Mouse (Mus musculus) neural tube, embryonic 15.5 days (tissue): ENCODE results near the gene Iqschfp. TPM values are rescaled to one million over a fixed set of nuclear protein-coding genes. Genes with fewer than 3 reads are reported as not detected.

ENCODE experiments used
- ATAC-seq: fragments of 200-750 bp; cut with Nextera tagmentation; 2 replicates; pipeline ENCODE4 v1.8.0; 2017; ENCODE audit warnings: mild to moderate bottlenecking, moderate TSS enrichment, moderate library complexity; ENCODE audit not compliant: low FRiP score
- H3K27ac ChIP-seq: fragments of 300-500 bp; sonication (generic); replicated peaks from 2 replicates; pipeline ENCODE4 v1.5.1; 2015; ENCODE audit warnings: mild to moderate bottlenecking, inconsistent platforms
- H3K27me3 ChIP-seq: fragments of 300-500 bp; sonication (generic); replicated peaks from 2 replicates; pipeline ENCODE4 v1.6.1; 2015; ENCODE audit warnings: inconsistent platforms
- H3K36me3 ChIP-seq: fragments of 300-500 bp; sonication (generic); 2 replicates; pipeline ENCODE4 v1.6.1; 2015; ENCODE audit warnings: inconsistent platforms
- H3K4me1 ChIP-seq: fragments of 300-500 bp; sonication (generic); 2 replicates; pipeline ENCODE4 v1.6.1; 2015; ENCODE audit warnings: inconsistent platforms
- H3K4me2 ChIP-seq: fragments of 300-500 bp; sonication (generic); 2 replicates; pipeline ENCODE4 v1.6.1; 2015; ENCODE audit warnings: inconsistent platforms, mild to moderate bottlenecking, moderate library complexity
- H3K4me3 ChIP-seq: fragments of 300-500 bp; sonication (generic); replicated peaks from 2 replicates; pipeline ENCODE4 v1.5.1; 2015; ENCODE audit warnings: mild to moderate bottlenecking, inconsistent platforms
- H3K9ac ChIP-seq: fragments of 300-500 bp; sonication (generic); replicated peaks from 2 replicates; pipeline ENCODE4 v1.6.1; 2015; ENCODE audit warnings: mild to moderate bottlenecking, inconsistent platforms
- H3K9me3 ChIP-seq: fragments of 300-500 bp; sonication (generic); replicated peaks from 2 replicates; pipeline ENCODE4 v1.6.1; 2016; ENCODE audit warnings: inconsistent platforms
- WGBS: fragments of 180-500 bp; shearing (Covaris S2); methylation state at CpG from one replicate; pipeline ENCODE4 v1.1.7; 2015; ENCODE audit warnings: mixed read lengths; 5-methylcytosine and 5-hydroxymethylcytosine counted together
- polyA plus RNA-seq: library from polyadenylated mRNA; unstranded; fragments of >200 nt; fragmentation: Nextera tagmentation; extraction: Ambion mirVana; gene quantifications from 2 replicates; pipeline ENCODE4 v1.2.1, GENCODE M21; 2015

The Iqschfp gene
- polyA plus RNA-seq, 1 experiment from 2014 or later = 7.2 TPM

DNA sequence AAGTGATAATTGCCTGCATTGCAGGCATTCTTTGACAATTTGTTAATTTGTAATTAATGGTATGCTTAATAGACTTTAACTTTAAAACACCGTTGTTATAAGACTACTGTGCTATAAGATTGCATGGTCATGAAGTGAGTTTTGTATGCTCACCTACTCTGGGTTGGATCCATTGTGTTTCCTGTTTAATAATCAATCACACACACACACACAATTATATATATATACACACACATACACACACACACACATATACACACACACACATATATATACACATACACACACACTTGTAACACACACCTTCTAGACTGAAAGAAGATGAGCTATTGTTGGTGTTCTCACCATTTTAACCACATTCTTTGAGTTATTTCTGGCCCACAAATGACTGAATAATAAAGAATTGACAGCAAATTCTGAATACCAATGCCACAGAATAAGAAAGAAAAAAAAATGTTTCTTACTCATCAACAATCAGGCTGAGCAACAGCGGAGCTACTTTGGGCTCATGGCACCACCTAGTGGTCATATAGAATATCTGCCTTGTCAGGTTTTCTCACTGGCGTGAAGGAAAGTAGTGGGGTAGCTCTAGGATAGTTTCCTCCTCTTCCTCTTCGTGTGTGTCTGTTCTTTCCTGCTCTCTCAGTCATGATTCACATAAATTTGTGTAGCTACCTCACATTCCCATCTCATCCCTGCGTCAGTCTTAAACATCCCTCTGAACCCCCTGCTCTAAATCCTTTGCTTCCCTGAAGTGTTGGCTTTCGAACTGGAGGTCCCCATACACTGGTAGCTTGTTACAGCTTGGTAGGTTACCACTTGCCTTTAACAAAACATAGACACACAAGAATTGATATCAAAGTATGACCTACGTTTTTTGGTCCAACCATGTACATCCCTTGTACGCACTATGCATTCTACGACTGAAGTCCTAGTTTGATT, 153.7 kb downstream of the Iqschfp start:
- Histone ChIP-seq H3K36me3 (no peaks in the 10 kb centered on the region), H3K4me1 (peaks cover 11% of the 10 kb centered on the region), H3K9ac (no peak overlapping the region), H3K27ac (no peak overlapping the region), H3K9me3 (no peaks in the 10 kb centered on the region), H3K27me3 (peaks cover 5% of the 10 kb centered on the region), H3K4me2 (no peak overlapping the region), H3K4me3 (no peak overlapping the region)
- peak; percentile 77 for ATAC-seq
- WGBS = 49% methylated on average over 9 of the region's 9 CpGs

DNA sequence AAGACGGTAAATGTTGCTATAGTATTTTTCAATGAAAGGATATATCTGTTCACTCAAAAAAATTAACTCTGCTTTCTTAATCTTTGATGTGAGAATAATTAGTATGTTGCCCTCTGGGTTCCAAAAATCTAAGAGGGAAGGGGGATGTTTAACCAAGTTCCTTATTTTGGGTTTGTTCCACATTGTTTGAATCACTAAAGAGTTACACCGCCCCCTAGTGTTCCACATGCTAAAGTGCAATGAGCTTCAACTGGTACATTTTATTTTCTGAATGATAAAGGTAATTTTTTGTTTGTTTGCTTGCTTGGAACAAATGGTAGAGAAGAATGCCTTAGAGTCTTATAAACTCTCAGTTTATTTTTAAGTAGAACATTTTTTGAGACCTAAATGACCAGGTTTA, 161.5 kb downstream of the Iqschfp start:
- no peaks in the 10 kb centered on the region for H3K4me1 ChIP-seq
- no peak overlapping the region for H3K4me2 ChIP-seq
- H3K27me3 ChIP-seq = peaks cover 4% of the 10 kb centered on the region
- H3K36me3 ChIP-seq = no peaks in the 10 kb centered on the region
- no peak overlapping the region for H3K27ac ChIP-seq
- WGBS = 50% methylated on average over 2 of the region's 2 CpGs
- no peak for ATAC-seq
- H3K4me3 ChIP-seq = no peak overlapping the region
- no peaks in the 10 kb centered on the region for H3K9me3 ChIP-seq
- H3K9ac ChIP-seq = no peak overlapping the region

DNA sequence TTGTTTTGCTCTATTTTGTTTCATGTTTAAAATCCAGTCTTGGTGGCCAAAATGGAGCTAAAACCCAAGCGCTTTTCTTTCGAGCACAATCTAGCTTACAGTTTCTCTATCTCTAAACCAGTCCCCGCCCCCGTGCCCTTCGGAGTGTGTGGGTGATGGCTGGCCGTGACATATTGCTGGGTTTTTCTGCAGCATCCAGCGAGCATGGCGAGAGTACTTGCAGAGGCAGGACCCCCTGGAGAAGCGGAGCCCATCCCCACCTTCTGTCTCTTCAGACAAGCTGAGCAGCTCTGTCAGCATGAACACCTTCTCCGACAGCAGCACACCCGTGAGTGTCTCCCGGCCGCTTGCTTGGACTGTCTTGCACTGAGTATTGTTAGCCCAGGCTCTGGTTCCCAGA, 163.0 kb downstream of the Iqschfp start:
- Histone ChIP-seq H3K9me3 (no peaks in the 10 kb centered on the region), H3K27ac (no peak overlapping the region), H3K27me3 (peaks cover 4% of the 10 kb centered on the region), H3K9ac (no peak overlapping the region), H3K4me2 (no peak overlapping the region), H3K4me3 (no peak overlapping the region), H3K36me3 (no peaks in the 10 kb centered on the region), H3K4me1 (no peaks in the 10 kb centered on the region)
- 64% methylated on average over 13 of the region's 13 CpGs for WGBS
- ATAC-seq = no peak

DNA sequence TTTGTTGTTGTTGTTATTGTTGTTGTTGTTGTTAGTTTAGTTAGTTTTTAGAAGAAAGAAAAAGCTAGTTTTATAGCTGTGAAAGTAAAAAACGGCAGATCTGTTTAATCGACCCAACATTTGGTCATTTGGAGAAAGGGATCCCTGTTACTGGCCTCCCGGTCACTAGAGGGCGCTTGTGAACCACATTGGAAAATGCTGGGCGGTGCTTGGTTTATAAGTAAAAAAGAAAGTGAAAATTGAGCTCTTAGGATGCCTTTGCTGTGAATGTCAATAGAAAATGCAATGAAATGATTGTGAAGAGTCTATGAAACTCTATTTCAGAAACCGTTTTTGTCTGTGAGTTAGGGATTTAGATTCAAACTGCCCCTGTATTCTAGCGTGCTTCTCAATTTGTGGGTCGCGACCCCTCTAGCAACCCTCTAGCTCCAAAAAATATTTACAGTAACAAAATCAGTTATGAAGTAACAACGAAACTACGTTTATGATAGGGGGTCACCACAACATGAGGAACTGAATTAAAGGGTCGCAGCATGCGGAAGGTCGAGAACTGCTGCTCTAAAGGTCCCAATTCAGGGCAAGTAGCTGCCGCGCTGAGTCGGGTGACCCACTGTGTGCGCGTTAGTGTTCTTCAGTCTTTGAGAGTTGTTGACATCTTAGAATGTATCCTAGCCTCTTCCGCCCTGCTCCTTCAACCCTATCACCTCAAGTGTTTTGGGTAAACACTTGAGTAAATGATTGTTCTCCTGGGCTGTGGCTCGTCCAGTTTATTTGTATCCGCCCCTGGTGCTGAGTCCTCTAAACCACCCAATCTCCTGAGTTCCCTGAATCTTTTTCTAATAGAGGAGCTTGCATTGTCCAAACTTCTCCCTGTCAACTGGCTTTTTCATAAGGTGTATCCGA, 164.6 kb downstream of the Iqschfp start:
- Histone ChIP-seq H3K4me2 (peak overlapping the region; percentile 35), H3K9me3 (no peaks in the 10 kb centered on the region), H3K4me1 (no peaks in the 10 kb centered on the region), H3K27me3 (peaks cover 4% of the 10 kb centered on the region), H3K27ac (no peak overlapping the region), H3K9ac (no peak overlapping the region), H3K4me3 (peak overlapping the region; percentile 18), H3K36me3 (no peaks in the 10 kb centered on the region)
- ATAC-seq = no peak
- 59% methylated on average over 23 of the region's 23 CpGs for WGBS

DNA sequence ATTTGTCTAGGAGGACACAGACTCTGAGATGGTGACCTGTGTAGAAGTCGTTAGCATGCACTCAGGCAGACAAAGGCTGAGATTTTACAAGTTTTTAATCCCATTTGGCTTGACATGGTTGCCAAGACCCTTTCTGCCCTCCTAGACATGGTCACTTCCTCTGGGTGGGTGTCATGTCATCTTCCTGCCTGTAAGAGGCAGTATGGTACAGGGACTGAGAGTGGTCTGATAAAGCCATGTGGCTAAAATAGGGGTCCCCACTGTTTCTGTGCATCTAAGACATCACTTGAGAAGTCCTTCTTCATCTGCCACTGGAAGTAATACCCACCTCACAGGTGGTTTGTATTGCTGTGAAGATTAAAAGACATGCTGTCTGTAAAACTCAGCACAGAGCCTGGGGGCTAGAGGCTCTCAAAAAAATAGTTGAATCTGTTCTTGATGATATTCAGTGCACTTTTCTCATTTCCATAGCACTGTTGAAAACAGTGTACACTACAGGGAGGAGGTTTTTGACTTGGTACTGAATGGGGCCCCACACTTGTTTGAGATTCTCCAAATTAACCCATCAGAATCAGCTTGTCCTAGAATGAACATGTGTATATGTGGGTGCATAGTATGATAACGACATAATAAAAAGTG, 167.2 kb downstream of the Iqschfp start:
- H3K27me3 ChIP-seq = peaks cover 4% of the 10 kb centered on the region
- WGBS = 54% methylated on average over 2 of the region's 2 CpGs
- H3K4me1 ChIP-seq = no peaks in the 10 kb centered on the region
- no peaks in the 10 kb centered on the region for H3K36me3 ChIP-seq
- no peak overlapping the region for H3K27ac ChIP-seq
- H3K4me2 ChIP-seq = no peak overlapping the region
- H3K9me3 ChIP-seq = no peaks in the 10 kb centered on the region
- no peak overlapping the region for H3K4me3 ChIP-seq
- H3K9ac ChIP-seq = no peak overlapping the region
- ATAC-seq = peak; percentile 66

DNA sequence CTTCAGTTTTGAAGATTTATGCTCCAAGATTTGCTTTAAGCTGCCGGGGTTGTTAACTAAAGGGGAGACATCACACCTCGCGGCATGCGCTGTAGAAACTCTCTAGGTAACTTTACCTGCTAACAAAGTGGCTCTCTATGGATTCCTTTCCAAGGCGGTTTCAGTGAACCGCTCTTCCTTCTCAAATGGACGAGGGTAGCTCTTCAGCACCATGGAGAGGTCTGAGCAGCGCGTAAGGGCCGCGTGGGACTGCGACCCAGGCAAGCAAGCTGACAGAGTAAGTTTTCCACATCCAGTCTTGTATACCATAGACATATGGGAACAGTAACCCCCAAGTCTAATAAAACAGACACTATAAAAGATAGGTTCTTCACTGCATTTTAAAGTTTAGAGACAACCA, 172.7 kb downstream of the Iqschfp start, which contains the start of gene Schip1:
Gene Schip1, plus strand, starts transcription at position 72 of the 400 bp plus-strand sequence.
- no peak within 1 kb of the TSS for H3K4me3 ChIP-seq
- no peak within 1 kb of the TSS for H3K27ac ChIP-seq
- H3K36me3 ChIP-seq = no peaks in the 10 kb centered on the region
- no peak within 1 kb of the TSS for H3K9ac ChIP-seq
- no peaks in the 10 kb centered on the region for H3K27me3 ChIP-seq
- no peaks in the 10 kb centered on the region for H3K9me3 ChIP-seq
- no peak for ATAC-seq
- no peak within 1 kb of the TSS for H3K4me2 ChIP-seq
- 46% methylated on average over 12 of the region's 12 CpGs for WGBS
- H3K4me1 ChIP-seq = no peaks in the 10 kb centered on the region

DNA sequence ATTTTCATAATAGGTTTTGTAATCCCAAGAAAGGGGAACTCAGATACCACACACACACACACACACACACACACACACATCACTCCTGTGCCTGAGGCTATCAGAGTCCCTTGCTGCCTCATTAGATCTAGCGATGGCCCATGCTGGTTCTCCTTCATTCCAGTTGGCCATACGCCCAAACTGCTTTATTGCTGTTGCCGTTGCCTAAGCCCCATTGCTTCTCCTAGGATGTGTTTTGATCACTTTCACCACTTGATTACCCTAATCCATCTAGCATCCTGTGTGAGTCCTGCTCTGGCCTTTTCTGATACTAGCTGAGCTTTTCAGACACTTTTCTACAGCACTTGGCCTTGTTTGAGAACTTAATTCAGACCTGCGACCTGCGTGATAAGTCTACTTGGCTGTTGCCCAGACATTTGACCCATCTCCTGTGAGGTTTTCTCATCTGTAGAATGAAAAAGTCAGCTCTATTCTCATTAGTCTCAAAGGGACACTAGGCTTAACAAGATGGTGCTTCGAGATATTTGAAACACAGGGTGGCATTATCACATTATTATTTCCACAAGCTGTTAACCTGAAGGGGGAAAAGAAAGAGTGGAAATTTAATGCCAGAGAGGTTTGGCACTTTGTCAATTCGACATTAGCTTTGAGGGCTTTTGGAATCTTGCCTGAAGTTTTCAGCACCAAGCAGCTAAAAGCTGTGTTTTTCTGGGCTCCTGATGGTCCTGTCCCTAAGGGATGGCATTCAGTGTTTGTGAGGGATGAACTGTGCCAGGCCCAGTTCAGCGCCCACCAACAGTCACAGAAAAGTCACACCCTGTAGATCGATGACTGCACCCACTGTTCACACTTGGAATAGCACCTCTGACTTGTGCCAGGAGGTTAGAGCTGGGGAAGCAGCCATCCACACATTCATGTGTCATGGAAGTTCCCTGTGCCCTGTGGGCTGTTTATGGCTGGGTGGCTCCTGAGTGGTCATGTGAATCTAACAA, 179.7 kb downstream of the Iqschfp start:
- 41% methylated on average over 9 of the region's 9 CpGs for whole genome bisulfite sequencing
- H3K4me3 ChIP-seq = no peak overlapping the region
- ATAC-seq = peak; percentile 82
- H3K4me2 ChIP-seq = no peak overlapping the region
- peak overlapping the region; percentile 41 for H3K27ac ChIP-seq
- H3K9ac ChIP-seq = no peak overlapping the region
- peaks cover 10% of the 10 kb centered on the region for H3K4me1 ChIP-seq
- no peaks in the 10 kb centered on the region for H3K36me3 ChIP-seq
- no peaks in the 10 kb centered on the region for H3K27me3 ChIP-seq
- no peaks in the 10 kb centered on the region for H3K9me3 ChIP-seq

DNA sequence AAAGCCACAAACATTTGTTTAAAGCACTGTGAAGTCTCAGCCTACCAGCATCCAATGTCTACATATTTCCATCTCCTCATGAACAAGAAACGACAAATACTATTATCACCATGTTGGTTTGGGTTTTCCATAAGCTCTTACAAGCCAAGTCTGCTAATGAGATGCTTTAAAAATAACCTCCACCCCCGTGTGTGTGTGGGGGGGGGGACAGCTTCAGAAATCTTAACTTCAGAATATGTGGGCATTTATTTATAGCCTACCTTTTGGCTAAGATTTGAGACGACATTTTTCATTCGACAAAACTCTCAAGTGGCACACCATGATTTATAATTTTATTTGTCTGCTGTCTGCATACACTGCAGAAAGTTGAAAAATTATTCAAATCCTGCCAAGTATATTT, 185.4 kb downstream of the Iqschfp start:
- H3K27me3 ChIP-seq = no peaks in the 10 kb centered on the region
- H3K4me2 ChIP-seq = no peak overlapping the region
- H3K27ac ChIP-seq = no peak overlapping the region
- H3K9me3 ChIP-seq = no peaks in the 10 kb centered on the region
- no peaks in the 10 kb centered on the region for H3K36me3 ChIP-seq
- no peak for ATAC-seq
- H3K4me3 ChIP-seq = no peak overlapping the region
- 68% methylated on average over 4 of the region's 4 CpGs for WGBS
- no peaks in the 10 kb centered on the region for H3K4me1 ChIP-seq
- H3K9ac ChIP-seq = no peak overlapping the region

DNA sequence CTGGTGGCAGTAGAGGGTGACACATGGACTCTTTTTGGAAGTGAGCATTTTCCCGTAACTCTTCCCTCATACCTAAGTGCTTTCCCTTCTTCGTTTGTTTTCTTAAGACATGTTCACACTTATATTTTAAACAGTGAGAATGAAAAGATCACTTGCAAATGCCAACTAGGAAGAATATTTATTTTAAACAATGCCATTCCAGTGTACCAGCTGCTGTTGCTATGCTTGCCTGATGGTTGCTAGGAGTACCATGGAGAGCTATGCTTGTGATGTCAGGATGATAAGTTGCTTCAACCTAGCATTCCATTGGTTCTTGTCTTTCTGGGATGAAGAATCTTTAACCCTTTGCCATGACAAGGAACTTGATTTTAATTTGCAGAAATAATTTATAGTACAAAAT, 193.0 kb downstream of the Iqschfp start:
- no peaks in the 10 kb centered on the region for H3K9me3 ChIP-seq
- no peak overlapping the region for H3K27ac ChIP-seq
- no peak overlapping the region for H3K4me2 ChIP-seq
- H3K4me3 ChIP-seq = no peak overlapping the region
- H3K4me1 ChIP-seq = no peaks in the 10 kb centered on the region
- H3K36me3 ChIP-seq = no peaks in the 10 kb centered on the region
- ATAC-seq = no peak
- H3K9ac ChIP-seq = no peak overlapping the region
- WGBS = 38% methylated on average over 2 of the region's 2 CpGs
- H3K27me3 ChIP-seq = no peaks in the 10 kb centered on the region

DNA sequence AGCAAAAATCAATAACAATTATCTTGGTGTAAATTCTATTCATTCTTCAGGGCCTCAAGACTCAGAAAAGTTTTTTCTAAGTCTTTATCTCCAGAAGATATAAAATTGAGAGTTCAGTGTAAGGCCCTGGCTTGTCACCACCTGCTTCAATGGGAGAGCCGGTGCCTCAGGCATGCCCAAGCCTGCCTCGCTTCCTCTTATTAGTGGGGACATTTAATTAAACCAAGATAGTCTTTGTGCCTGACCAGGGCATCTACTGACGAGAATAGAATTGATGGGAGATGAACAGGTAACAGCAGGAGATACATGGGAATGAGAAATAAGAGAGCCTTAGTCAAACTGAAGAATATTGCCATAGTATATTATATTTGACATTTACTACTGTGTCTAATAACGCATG, 200.1 kb downstream of the Iqschfp start:
- ATAC-seq = no peak
- H3K4me2 ChIP-seq = no peak overlapping the region
- H3K4me1 ChIP-seq = no peaks in the 10 kb centered on the region
- no peaks in the 10 kb centered on the region for H3K36me3 ChIP-seq
- no peak overlapping the region for H3K9ac ChIP-seq
- no peak overlapping the region for H3K27ac ChIP-seq
- H3K4me3 ChIP-seq = no peak overlapping the region
- H3K9me3 ChIP-seq = no peaks in the 10 kb centered on the region
- 39% methylated on average over 4 of the region's 4 CpGs for WGBS
- H3K27me3 ChIP-seq = no peaks in the 10 kb centered on the region
